Mouse (Mus musculus): ENCODE results near the gene Nxpe5.
"Not testable (repeated sequence)": the region's sequence is repeated elsewhere in the genome, so short reads cannot be mapped to it uniquely, and the experiment has no call there.

The Nxpe5 gene

GRCm38 (mm10) chr5:138225700-138226099 is at the start of gene Nxpe5:
Gene Nxpe5 (plus strand): TSS chr5:138225898.
- DNase-seq, result no peak

- DNase-seq, result peak; percentile 90
Observed at GRCm38 (mm10) chr5:138186950-138187638, 38.6 kb upstream of the Nxpe5 start, which contains the start of the genes Taf6 and Cnpy4. Gene Taf6 (minus strand): TSS chr5:138187451. Gene Cnpy4 (plus strand): TSS chr5:138187485.

- peak; percentile 87 for DNase-seq
Observed at GRCm38 (mm10) chr5:138187661-138188306, 37.9 kb upstream of the Nxpe5 start.

GRCm38 (mm10) chr5:138193771-138194727 is 31.6 kb upstream of the Nxpe5 start, which contains the start of gene Mblac1:
Gene Mblac1 (plus strand): TSS chr5:138194314.
- DNase-seq, result peak; percentile 94

GRCm38 (mm10) chr5:138194755-138195345 is 30.8 kb upstream of the Nxpe5 start:
- no peak for DNase-seq

GRCm38 (mm10) chr5:138195463-138195862 is 30.2 kb upstream of the Nxpe5 start:
- no peak for DNase-seq

- peak; percentile 15 for DNase-seq
Observed at GRCm38 (mm10) chr5:138199576-138199975, 26.1 kb upstream of the Nxpe5 start.

- no peak for DNase-seq
Observed at GRCm38 (mm10) chr5:138202086-138202485, 23.6 kb upstream of the Nxpe5 start.

GRCm38 (mm10) chr5:138207253-138207652 is 18.4 kb upstream of the Nxpe5 start:
- no peak for DNase-seq

- no peak for DNase-seq
Observed at GRCm38 (mm10) chr5:138207873-138208272, 17.8 kb upstream of the Nxpe5 start.

- not testable (repeated sequence) for DNase-seq
Observed at GRCm38 (mm10) chr5:138216632-138217031, 9.1 kb upstream of the Nxpe5 start.

- no peak for DNase-seq
Observed at GRCm38 (mm10) chr5:138219864-138220263, 5.8 kb upstream of the Nxpe5 start.

GRCm38 (mm10) chr5:138222111-138222510 is 3.6 kb upstream of the Nxpe5 start:
- DNase-seq, result peak; percentile 64

- DNase-seq, result no peak
Observed at GRCm38 (mm10) chr5:138223287-138223686, 2.4 kb upstream of the Nxpe5 start.

GRCm38 (mm10) chr5:138226491-138226890 is 793 bp downstream of the Nxpe5 start:
- no peak for DNase-seq

GRCm38 (mm10) chr5:138227367-138227766 is 1.7 kb downstream of the Nxpe5 start:
- no peak for DNase-seq

- DNase-seq, result no peak
Observed at GRCm38 (mm10) chr5:138228026-138228425, 2.3 kb downstream of the Nxpe5 start.

- no peak for DNase-seq
Observed at GRCm38 (mm10) chr5:138229511-138229910, 3.8 kb downstream of the Nxpe5 start.

- no peak for DNase-seq
Observed at GRCm38 (mm10) chr5:138233778-138234177, 8.1 kb downstream of the Nxpe5 start.

GRCm38 (mm10) chr5:138234224-138234623 is 8.5 kb downstream of the Nxpe5 start:
- no peak for DNase-seq

GRCm38 (mm10) chr5:138241511-138241910 is 15.8 kb downstream of the Nxpe5 start:
- DNase-seq, result no peak

- no peak for DNase-seq
Observed at GRCm38 (mm10) chr5:138251144-138251543, 25.4 kb downstream of the Nxpe5 start.

- no peak for DNase-seq
Observed at GRCm38 (mm10) chr5:138253061-138253460, 27.4 kb downstream of the Nxpe5 start.
